Mouse (Mus musculus) ES-Bruce4 (cell line): ENCODE data around the gene Zfp790. TPM values are rescaled to one million over a fixed set of nuclear protein-coding genes. Genes with fewer than 3 reads are reported as not detected.

Experiments
- H3K27ac ChIP-seq: 2 replicates; pipeline ENCODE4 v1.5.1; 2012; ENCODE audit warnings: low read length, inconsistent platforms; ENCODE audit not compliant: insufficient read depth
- H3K27me3 ChIP-seq: 2 replicates; pipeline ENCODE4 v1.6.1; 2012; ENCODE audit warnings: mild to moderate bottlenecking, low read length, inconsistent platforms; ENCODE audit not compliant: control insufficient read depth, poor library complexity, insufficient read depth, severe bottlenecking
- H3K36me3 ChIP-seq: 2 replicates; pipeline ENCODE4 v1.6.1; 2012; ENCODE audit warnings: inconsistent platforms, mild to moderate bottlenecking, low read length, moderate library complexity; ENCODE audit not compliant: control insufficient read depth, poor library complexity, insufficient read depth, severe bottlenecking
- H3K4me1 ChIP-seq: one replicate; pipeline ENCODE4 v1.8.1; 2011; ENCODE audit warnings: low read length; ENCODE audit not compliant: control insufficient read depth, insufficient read depth
- H3K4me3 ChIP-seq: 2 replicates; pipeline ENCODE4 v1.5.1; 2011; ENCODE audit warnings: low read depth, mild to moderate bottlenecking, low read length
- H3K9ac ChIP-seq: 2 replicates; pipeline ENCODE4 v1.6.1; 2012; ENCODE audit warnings: low read depth, mild to moderate bottlenecking, inconsistent platforms; ENCODE audit not compliant: poor library complexity, severe bottlenecking
- H3K9me3 ChIP-seq: replicated peaks from 2 replicates; pipeline ENCODE4 v1.6.1; 2012; ENCODE audit warnings: mild to moderate bottlenecking, low read length, inconsistent platforms; ENCODE audit not compliant: control insufficient read depth, poor library complexity, insufficient read depth, severe bottlenecking
- CTCF ChIP-seq: IDR thresholded peaks from one replicate; pipeline ENCODE4 v1.8.1; 2011; ENCODE audit warnings: low read depth, low read length
- EP300 ChIP-seq: IDR thresholded peaks from 2 replicates; pipeline ENCODE4 v1.6.1; 2011; ENCODE audit warnings: low read depth, low read length; ENCODE audit not compliant: insufficient read depth
- POLR2A ChIP-seq: IDR thresholded peaks from one replicate; pipeline ENCODE4 v1.8.1; 2011; ENCODE audit warnings: low read length; ENCODE audit not compliant: insufficient read depth
- polyA plus RNA-seq: library from polyadenylated mRNA; stranded (reverse); fragments of >200 nt; gene quantifications from 2 replicates; pipeline ENCODE4 v1.2.4, GENCODE M21; 2011; ENCODE audit warnings: low read depth; ENCODE audit not compliant: missing spikeins, insufficient read depth, insufficient read length

The Zfp790 gene
- polyA plus RNA-seq, 1 experiment = 7.4 TPM

DNA sequence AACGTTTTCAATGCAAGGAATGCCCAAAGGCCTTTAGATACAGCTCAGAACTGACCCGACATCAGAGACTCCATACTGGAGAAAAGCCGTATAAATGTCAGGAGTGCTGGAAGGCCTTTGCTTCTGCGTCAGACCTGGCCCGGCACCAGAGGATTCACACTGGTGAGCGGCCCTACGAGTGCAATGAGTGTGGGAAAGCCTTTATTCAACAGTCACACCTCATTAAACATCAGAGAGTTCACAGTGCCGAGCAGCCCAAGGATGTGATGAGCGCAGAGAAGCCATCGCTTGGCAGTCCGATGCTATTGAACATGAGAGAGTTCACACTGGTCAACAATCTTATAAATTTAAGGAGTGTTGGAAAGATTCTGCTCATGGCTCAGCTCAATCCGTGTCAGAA lies 13.9 kb downstream of the Zfp790 start:
- H3K9me3 ChIP-seq = no peaks in the 10 kb centered on the region
- peaks cover 17% of the 10 kb centered on the region for H3K36me3 ChIP-seq
- H3K27me3 ChIP-seq = no peaks in the 10 kb centered on the region
- no peak overlapping the region for H3K27ac ChIP-seq
- H3K4me1 ChIP-seq = no peaks in the 10 kb centered on the region
- H3K9ac ChIP-seq = no peak overlapping the region
- no peak overlapping the region for H3K4me3 ChIP-seq
- TF ChIP-seq CTCF = no peak
- TF ChIP-seq POLR2A = no peak

DNA sequence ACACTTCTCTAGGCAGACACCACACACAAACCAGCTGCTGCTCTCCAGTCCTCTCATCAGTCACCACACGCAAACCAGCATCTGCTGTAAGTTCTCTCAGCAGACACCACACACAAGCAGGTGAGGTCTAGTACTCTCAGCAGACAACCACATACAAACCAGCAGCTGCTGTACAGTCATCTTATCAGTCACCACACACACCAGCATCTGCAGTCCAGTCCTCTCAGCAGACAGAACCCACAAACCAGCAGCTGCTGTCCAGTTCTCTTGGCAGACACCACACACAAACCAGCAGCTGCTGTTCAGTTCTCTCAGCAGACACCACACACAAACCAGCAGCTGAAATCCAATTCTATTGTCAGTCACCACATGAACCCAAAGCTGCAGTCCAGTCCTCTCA lies 20.9 kb downstream of the Zfp790 start:
- Histone ChIP-seq H3K27ac (no peak overlapping the region), H3K4me1 (no peaks in the 10 kb centered on the region), H3K27me3 (no peaks in the 10 kb centered on the region), H3K36me3 (no peaks in the 10 kb centered on the region), H3K4me3 (no peak overlapping the region), H3K9ac (no peak overlapping the region), H3K9me3 (no peaks in the 10 kb centered on the region)
- TF ChIP-seq POLR2A (no peak), CTCF (no peak), EP300 (no peak)

GRCm38 (mm10) chr7:29839256-29839655 lies 23.3 kb downstream of the Zfp790 start:
- Histone ChIP-seq H3K27ac (no peak overlapping the region), H3K27me3 (no peaks in the 10 kb centered on the region), H3K36me3 (peaks cover 2% of the 10 kb centered on the region), H3K9me3 (no peaks in the 10 kb centered on the region), H3K4me1 (no peaks in the 10 kb centered on the region), H3K4me3 (no peak overlapping the region), H3K9ac (no peak overlapping the region)
- TF ChIP-seq POLR2A (no peak), CTCF (no peak), EP300 (no peak)

DNA sequence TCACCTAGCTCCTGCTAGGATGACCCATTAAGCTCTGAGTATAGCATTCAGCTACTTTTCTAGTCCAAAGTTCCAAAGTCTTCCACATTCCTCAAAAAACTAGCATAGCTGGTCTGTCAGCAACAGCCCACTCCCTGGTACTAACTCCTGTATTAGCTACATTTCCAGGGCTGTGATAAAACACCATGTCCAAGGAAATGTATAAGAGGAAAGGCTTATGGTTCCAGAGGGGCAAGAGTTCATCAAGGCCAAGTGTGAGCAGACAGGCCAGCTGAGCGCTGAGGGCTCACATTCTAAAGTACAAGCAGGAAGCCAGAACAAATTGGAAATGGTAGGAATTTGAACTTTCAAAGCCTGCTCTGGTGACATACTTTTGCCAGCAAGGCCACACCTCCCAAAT lies 26.2 kb downstream of the Zfp790 start:
- Histone ChIP-seq H3K4me3 (no peak overlapping the region), H3K36me3 (peaks cover 21% of the 10 kb centered on the region), H3K9me3 (no peaks in the 10 kb centered on the region), H3K9ac (no peak overlapping the region), H3K4me1 (no peaks in the 10 kb centered on the region), H3K27ac (no peak overlapping the region), H3K27me3 (no peaks in the 10 kb centered on the region)
- TF ChIP-seq POLR2A (no peak), CTCF (no peak), EP300 (no peak)

GRCm38 (mm10) chr7:29844616-29845015 lies 28.7 kb downstream of the Zfp790 start:
- Histone ChIP-seq H3K4me1 (no peaks in the 10 kb centered on the region), H3K9ac (no peak overlapping the region)

GRCm38 (mm10) chr7:29852831-29853218 lies 36.9 kb downstream of the Zfp790 start:
- H3K27me3 ChIP-seq = no peaks in the 10 kb centered on the region
- TF ChIP-seq POLR2A (no peak), CTCF (no peak), EP300 (no peak)
- H3K9me3 ChIP-seq = 0 out of 2 replicates have a peak, but pooled peaks cover 3% of the 10 kb centered on the region
- no peaks in the 10 kb centered on the region for H3K4me1 ChIP-seq
- H3K36me3 ChIP-seq = peaks cover 9% of the 10 kb centered on the region
- H3K4me3 ChIP-seq = peak overlapping the region; percentile 83
- no peak overlapping the region for H3K27ac ChIP-seq
- peak overlapping the region; percentile 40 for H3K9ac ChIP-seq

More at GRCm38 (mm10) chr7:29844616-29845015, 28.7 kb downstream of the Zfp790 start:
- Histone ChIP-seq H3K9me3 (no peaks in the 10 kb centered on the region), H3K4me3 (no peak overlapping the region), H3K27ac (no peak overlapping the region), H3K27me3 (no peaks in the 10 kb centered on the region), H3K36me3 (peaks cover 26% of the 10 kb centered on the region)
- TF ChIP-seq EP300 = no peak
- no peak for TF ChIP-seq POLR2A
- TF ChIP-seq CTCF = no peak
